Mouse (Mus musculus) lung, adult 2 months (tissue): ENCODE data around the gene Akr1b3.
A peak's percentile ranks its signal among the peaks of the same experiment; 100 is the strongest.

ENCODE experiments used
- CTCF ChIP-seq: fragments of 200-500 bp; IDR thresholded peaks from 2 replicates; pipeline ENCODE4 v1.5.1; 2011; ENCODE audit warnings: mild to moderate bottlenecking, low read length, control low read depth; ENCODE audit not compliant: insufficient read depth
- POLR2A ChIP-seq: fragments of 200-500 bp; IDR thresholded peaks from 2 replicates; pipeline ENCODE4 v1.6.1; 2011; ENCODE audit warnings: low read depth, mild to moderate bottlenecking, control low read depth, low read length, borderline replicate concordance; ENCODE audit errors: extremely low read depth

GRCm38 (mm10) chr6:34316854-34317771 is at the start of gene Akr1b3:
- peak; percentile 37 for TF ChIP-seq CTCF
- TF ChIP-seq POLR2A = peak; percentile 43; the same call in 1 of the 2 replicates
